Comparison of ENCODE assay signal across 8 mouse cellular contexts in the genomic region with DNA sequence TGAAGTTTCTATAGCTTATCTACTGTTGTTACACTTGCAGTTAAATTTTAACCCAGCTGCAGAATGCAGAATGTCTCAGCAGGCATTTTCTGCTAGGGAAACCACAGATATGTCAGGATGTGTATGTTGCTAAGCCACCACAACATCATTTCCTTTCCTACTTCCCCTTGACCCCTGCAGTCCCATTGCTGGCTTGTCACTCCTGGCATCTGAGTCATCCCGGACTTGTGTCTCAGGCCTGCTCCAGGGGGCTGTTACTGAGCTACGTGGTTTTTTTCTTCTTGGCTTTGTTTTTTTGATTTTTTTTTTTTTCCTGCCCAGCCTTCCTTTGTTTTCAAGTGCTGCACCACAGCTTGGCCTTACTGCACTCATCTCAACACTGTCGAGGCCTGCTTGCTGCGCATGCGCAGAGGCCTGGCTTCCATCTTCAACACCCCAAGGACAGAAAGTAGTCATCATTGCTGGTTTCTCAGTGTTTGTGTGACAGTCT. TPM values are rescaled to one million over a fixed set of nuclear protein-coding genes. Genes with fewer than 3 reads are reported as not detected.
A peak's percentile ranks its signal among the peaks of the same experiment; 100 is the strongest.
DNase-seq lines count a peak whose midpoint lies in the region; ATAC-seq lines count a peak whose summit lies in the region.

No protein-coding gene starts in this region.

- no peaks in the 10 kb centered on the region for H3K9me3 ChIP-seq in heart, embryonic 14.5 days (ENCODE audit: control insufficient read depth, low read length)
- no peaks in the 10 kb centered on the region for H3K9me3 ChIP-seq in forebrain, embryonic 16.5 days (ENCODE audit: control insufficient read depth, low read length)

- no peak overlapping the region for H3K4me3 ChIP-seq in heart, embryonic 14.5 days (ENCODE audit: control insufficient read depth in 1 of 2, insufficient read depth in 1 of 2, low read depth in 1 of 2, low read length in 2 of 2)
- H3K4me3 ChIP-seq in forebrain, embryonic 16.5 days (replicated peaks; ENCODE audit: low read length) = no peak overlapping the region

- H3K27ac ChIP-seq in heart, embryonic 14.5 days (replicated peaks in 1 of 2; ENCODE audit: control insufficient read depth in 1 of 2, insufficient read depth in 1 of 2, low read depth in 2 of 2, low read length in 2 of 2) = peak overlapping the region; percentile 79 to 81
- H3K27ac ChIP-seq in forebrain, embryonic 16.5 days (ENCODE audit: low read length) = no peak overlapping the region

- WGBS in heart, embryonic 14.5 days = 27% methylated on average over 5 of the region's 5 CpGs
- 58% methylated on average over 5 of the region's 5 CpGs for WGBS in forebrain, embryonic 16.5 days

- peak overlapping the region; percentile 14; the same call in 1 of the 2 replicates for H3K4me2 ChIP-seq in heart, embryonic 14.5 days (ENCODE audit: low read length)
- no peak overlapping the region for H3K4me2 ChIP-seq in forebrain, embryonic 16.5 days (ENCODE audit: low read length)

- H3K9ac ChIP-seq in heart, embryonic 14.5 days (ENCODE audit: low read length) = no peak overlapping the region
- no peak overlapping the region for H3K9ac ChIP-seq in forebrain, embryonic 16.5 days (replicated peaks; ENCODE audit: low read depth, low read length)

- H3K27me3 ChIP-seq in heart, embryonic 14.5 days (ENCODE audit: control insufficient read depth, insufficient read depth, low read length) = no peaks in the 10 kb centered on the region
- H3K27me3 ChIP-seq in forebrain, embryonic 16.5 days (replicated peaks; ENCODE audit: control insufficient read depth, insufficient read depth, low read length) = no peaks in the 10 kb centered on the region

- no peaks in the 10 kb centered on the region for H3K36me3 ChIP-seq in heart, embryonic 14.5 days (ENCODE audit: control insufficient read depth, insufficient read depth, low read length)
- H3K36me3 ChIP-seq in forebrain, embryonic 16.5 days (ENCODE audit: control insufficient read depth, insufficient read depth) = no peaks in the 10 kb centered on the region

- peak; percentile 84 for ATAC-seq in heart, embryonic 14.5 days (ENCODE audit: insufficient number of reproducible peaks, insufficient read depth, low FRiP score, low read depth)
- ATAC-seq in forebrain, embryonic 16.5 days = no peak
- no peak for ATAC-seq in erythroblast, adult 5-6 weeks (replicated peaks; ENCODE audit: low FRiP score, poor library complexity, severe bottlenecking)

- DNase-seq in CD4-positive, CD25-positive, alpha-beta regulatory T cell, adult 2 months (ENCODE audit: low read depth, low spot score) = peak; percentile 85
- DNase-seq in adrenal gland, postnatal 14 days = peak; percentile 78
- peak; percentile 42 for DNase-seq in liver
- peak; percentile 78 to 82 for DNase-seq in natural killer cell, adult 2 months (ENCODE audit: low spot score in 2 of 2)
- DNase-seq in retina, embryonic 14.5 days (ENCODE audit: low spot score) = no peak

- H3K4me1 ChIP-seq in heart, embryonic 14.5 days (ENCODE audit: control insufficient read depth in 2 of 2, insufficient read depth in 2 of 2, low read length in 2 of 2) = peaks cover 14 to 28% of the 10 kb centered on the region in 2 experiments
- peaks cover 6% of the 10 kb centered on the region for H3K4me1 ChIP-seq in forebrain, embryonic 16.5 days (replicated peaks; ENCODE audit: control insufficient read depth, insufficient read depth, low read length)

RNA-seq across cellular contexts. Expression of a gene that starts 46.4 kb away (rescaled TPM):
- total RNA-seq in adrenal gland, postnatal 14 days (2021) = 35.8 and 39.7 TPM in 2 replicates
- polyA plus RNA-seq in heart, embryonic 14.5 days (2014; fragmentation: Nextera tagmentation; extraction: Ambion mirVana) = 44.3 and 44.9 TPM in 2 replicates
- 13.2 and 13.8 TPM in 2 replicates for polyA plus RNA-seq in forebrain, embryonic 16.5 days (2015; fragmentation: Nextera tagmentation; extraction: Ambion mirVana)
- total RNA-seq in erythroblast, adult 5-6 weeks (2015; ENCODE audit: low replicate concordance) = 9.4 and 13.3 TPM in 2 replicates
- 6.7 and 24.1 TPM in 2 replicates for total RNA-seq in erythroblast, adult 5-6 weeks (2017; ENCODE audit: low replicate concordance)
